Mouse (Mus musculus): ENCODE data around the gene Stmn1.

GRCm38 (mm10) chr4:134436659-134437058 lies 31.5 kb upstream of the Stmn1 start:
- no peak for TF ChIP-seq POLR2A (IDR thresholded peaks at IDR 0.05; ENCODE audit: low read depth, low read length)
- TF ChIP-seq CTCF (IDR thresholded peaks at IDR 0.05; ENCODE audit: borderline replicate concordance, insufficient read depth, low read length), result no peak
